Mouse (Mus musculus) embryonic facial prominence, embryonic 13.5 days (tissue): Measurements from ENCODE around the gene Thsd7b. TPM values are rescaled to one million over a fixed set of nuclear protein-coding genes. Genes with fewer than 3 reads are reported as not detected.

Experiments used
- ATAC-seq: fragments of 200-750 bp; cut with Nextera tagmentation; 2 replicates; pipeline ENCODE4 v1.8.0; 2017; ENCODE audit warnings: low read depth; ENCODE audit not compliant: insufficient number of reproducible peaks, insufficient read depth, low FRiP score, low TSS enrichment
- H3K27ac ChIP-seq: fragments of 300-500 bp; sonication (generic); 2 replicates; pipeline ENCODE4 v1.5.1; 2015; ENCODE audit warnings: moderate library complexity, mild to moderate bottlenecking, inconsistent platforms
- H3K27me3 ChIP-seq: fragments of 300-500 bp; sonication (generic); 2 replicates; pipeline ENCODE4 v1.6.1; 2015; ENCODE audit warnings: mild to moderate bottlenecking, inconsistent platforms
- H3K36me3 ChIP-seq: fragments of 300-500 bp; sonication (generic); 2 replicates; pipeline ENCODE4 v1.6.1; 2015; ENCODE audit warnings: mild to moderate bottlenecking, inconsistent platforms
- H3K4me1 ChIP-seq: fragments of 300-500 bp; sonication (generic); 2 replicates; pipeline ENCODE4 v1.6.1; 2015; ENCODE audit warnings: inconsistent platforms
- H3K4me2 ChIP-seq: fragments of 300-500 bp; sonication (generic); 2 replicates; pipeline ENCODE4 v1.6.1; 2015; ENCODE audit warnings: moderate library complexity, mild to moderate bottlenecking, inconsistent platforms
- H3K4me3 ChIP-seq: fragments of 300-500 bp; sonication (generic); 2 replicates; pipeline ENCODE4 v1.5.1; 2015; ENCODE audit warnings: mild to moderate bottlenecking, inconsistent platforms
- H3K9ac ChIP-seq: fragments of 300-500 bp; sonication (generic); 2 replicates; pipeline ENCODE4 v1.6.1; 2015; ENCODE audit warnings: mild to moderate bottlenecking, inconsistent platforms
- H3K9me3 ChIP-seq: fragments of 300-500 bp; sonication (generic); 2 replicates; pipeline ENCODE4 v1.6.1; 2016; ENCODE audit warnings: inconsistent platforms
- WGBS: fragments of 180-500 bp; shearing (Covaris S2); methylation state at CpG from one replicate; pipeline ENCODE4 v1.1.7; 2015; ENCODE audit warnings: mixed read lengths; 5-methylcytosine and 5-hydroxymethylcytosine counted together
- polyA plus RNA-seq: library from polyadenylated mRNA; unstranded; fragments of >200 nt; fragmentation: Nextera tagmentation; extraction: Ambion mirVana; gene quantifications from 2 replicates; pipeline ENCODE4 v1.2.1, GENCODE M21; 2015

Thsd7b gene
- polyA plus RNA-seq, 1 experiment from 2014 or later: 3.5 TPM

GRCm38 (mm10) chr1:129386479-129386878 is 113.4 kb downstream of the Thsd7b start:
- no peak overlapping the region for H3K4me2 ChIP-seq
- H3K4me3 ChIP-seq: no peak overlapping the region
- H3K27ac ChIP-seq: no peak overlapping the region
- H3K9ac ChIP-seq: no peak overlapping the region
- H3K4me1 ChIP-seq: no peaks in the 10 kb centered on the region
- ATAC-seq: no peak
- H3K27me3 ChIP-seq: no peaks in the 10 kb centered on the region
- H3K9me3 ChIP-seq: no peaks in the 10 kb centered on the region
- H3K36me3 ChIP-seq: no peaks in the 10 kb centered on the region

GRCm38 (mm10) chr1:129411584-129411983 is 138.5 kb downstream of the Thsd7b start:
- no peak overlapping the region for H3K27ac ChIP-seq
- no peaks in the 10 kb centered on the region for H3K4me1 ChIP-seq
- H3K9ac ChIP-seq: no peak overlapping the region

GRCm38 (mm10) chr1:129421581-129421980 is 148.5 kb downstream of the Thsd7b start:
- no peak overlapping the region for H3K9ac ChIP-seq
- no peaks in the 10 kb centered on the region for H3K4me1 ChIP-seq
- no peaks in the 10 kb centered on the region for H3K9me3 ChIP-seq
- no peak for ATAC-seq
- no peak overlapping the region for H3K4me2 ChIP-seq
- H3K36me3 ChIP-seq: no peaks in the 10 kb centered on the region
- no peaks in the 10 kb centered on the region for H3K27me3 ChIP-seq
- H3K4me3 ChIP-seq: no peak overlapping the region
- no peak overlapping the region for H3K27ac ChIP-seq

More at GRCm38 (mm10) chr1:129411584-129411983, 138.5 kb downstream of the Thsd7b start:
- Histone ChIP-seq H3K36me3 (no peaks in the 10 kb centered on the region), H3K9me3 (no peaks in the 10 kb centered on the region), H3K27me3 (no peaks in the 10 kb centered on the region), H3K4me3 (no peak overlapping the region), H3K4me2 (no peak overlapping the region)
- no peak for ATAC-seq
- WGBS: 88% methylated on average over 1 of the region's 1 CpGs

GRCm38 (mm10) chr1:129464414-129464813 is 191.3 kb downstream of the Thsd7b start:
- Histone ChIP-seq H3K4me3 (no peak overlapping the region), H3K9ac (no peak overlapping the region), H3K27ac (no peak overlapping the region), H3K4me1 (no peaks in the 10 kb centered on the region), H3K27me3 (no peaks in the 10 kb centered on the region), H3K36me3 (no peaks in the 10 kb centered on the region), H3K9me3 (no peaks in the 10 kb centered on the region), H3K4me2 (no peak overlapping the region)
- no peak for ATAC-seq
- WGBS: 58% methylated on average over 2 of the region's 2 CpGs

- H3K27ac ChIP-seq: no peak overlapping the region
- 67% methylated on average over 7 of the region's 7 CpGs for WGBS
- no peaks in the 10 kb centered on the region for H3K36me3 ChIP-seq
- no peak for ATAC-seq
- H3K4me1 ChIP-seq: no peaks in the 10 kb centered on the region
- H3K9me3 ChIP-seq: no peaks in the 10 kb centered on the region
- H3K4me2 ChIP-seq: no peak overlapping the region
- no peak overlapping the region for H3K4me3 ChIP-seq
- no peaks in the 10 kb centered on the region for H3K27me3 ChIP-seq
- no peak overlapping the region for H3K9ac ChIP-seq
Observed at GRCm38 (mm10) chr1:129473504-129473903, 200.4 kb downstream of the Thsd7b start.

GRCm38 (mm10) chr1:129484266-129485031 is 211.3 kb downstream of the Thsd7b start:
- no peaks in the 10 kb centered on the region for H3K36me3 ChIP-seq
- H3K9ac ChIP-seq: no peak overlapping the region
- H3K4me2 ChIP-seq: no peak overlapping the region
- no peaks in the 10 kb centered on the region for H3K27me3 ChIP-seq
- ATAC-seq: no peak
- no peak overlapping the region for H3K27ac ChIP-seq
- 70% methylated on average over 5 of the region's 5 CpGs for WGBS
- H3K4me3 ChIP-seq: no peak overlapping the region
- no peaks in the 10 kb centered on the region for H3K9me3 ChIP-seq
- H3K4me1 ChIP-seq: no peaks in the 10 kb centered on the region

- Histone ChIP-seq H3K4me3 (no peak overlapping the region), H3K4me1 (no peaks in the 10 kb centered on the region), H3K9ac (no peak overlapping the region), H3K4me2 (no peak overlapping the region), H3K9me3 (no peaks in the 10 kb centered on the region), H3K27ac (no peak overlapping the region), H3K27me3 (no peaks in the 10 kb centered on the region), H3K36me3 (no peaks in the 10 kb centered on the region)
- ATAC-seq: no peak
- 83% methylated on average over 3 of the region's 3 CpGs for WGBS
Observed at GRCm38 (mm10) chr1:129491136-129491535, 218.0 kb downstream of the Thsd7b start.

- no peak for ATAC-seq
- Histone ChIP-seq H3K9me3 (no peaks in the 10 kb centered on the region), H3K9ac (no peak overlapping the region), H3K4me1 (no peaks in the 10 kb centered on the region), H3K27me3 (no peaks in the 10 kb centered on the region), H3K4me3 (no peak overlapping the region), H3K4me2 (no peak overlapping the region), H3K36me3 (no peaks in the 10 kb centered on the region), H3K27ac (no peak overlapping the region)
- 80% methylated on average over 1 of the region's 1 CpGs for WGBS
Observed at GRCm38 (mm10) chr1:129493929-129494328, 220.8 kb downstream of the Thsd7b start.

GRCm38 (mm10) chr1:129501707-129502106 is 228.6 kb downstream of the Thsd7b start:
- Histone ChIP-seq H3K27ac (no peak overlapping the region), H3K9me3 (no peaks in the 10 kb centered on the region), H3K36me3 (no peaks in the 10 kb centered on the region), H3K4me2 (no peak overlapping the region), H3K27me3 (no peaks in the 10 kb centered on the region), H3K4me3 (no peak overlapping the region), H3K4me1 (no peaks in the 10 kb centered on the region), H3K9ac (no peak overlapping the region)
- 79% methylated on average over 3 of the region's 3 CpGs for WGBS
- ATAC-seq: no peak

- Histone ChIP-seq H3K9ac (no peak overlapping the region), H3K9me3 (no peaks in the 10 kb centered on the region), H3K4me2 (no peak overlapping the region), H3K4me1 (no peaks in the 10 kb centered on the region), H3K27me3 (no peaks in the 10 kb centered on the region), H3K27ac (no peak overlapping the region), H3K36me3 (no peaks in the 10 kb centered on the region), H3K4me3 (no peak overlapping the region)
- no peak for ATAC-seq
- 95% methylated on average over 1 of the region's 1 CpGs for WGBS
Observed at GRCm38 (mm10) chr1:129516379-129516778, 243.3 kb downstream of the Thsd7b start.

- ATAC-seq: no peak
- 51% methylated on average over 5 of the region's 5 CpGs for WGBS
- Histone ChIP-seq H3K4me1 (no peaks in the 10 kb centered on the region), H3K9ac (no peak overlapping the region), H3K9me3 (no peaks in the 10 kb centered on the region), H3K36me3 (no peaks in the 10 kb centered on the region), H3K4me3 (no peak overlapping the region), H3K4me2 (no peak overlapping the region), H3K27ac (no peak overlapping the region), H3K27me3 (no peaks in the 10 kb centered on the region)
Observed at GRCm38 (mm10) chr1:129519751-129520150, 246.6 kb downstream of the Thsd7b start.

- H3K4me1 ChIP-seq: no peaks in the 10 kb centered on the region
- no peak for ATAC-seq
- 84% methylated on average over 2 of the region's 2 CpGs for WGBS
Observed at GRCm38 (mm10) chr1:129526967-129527366, 253.9 kb downstream of the Thsd7b start.

More at GRCm38 (mm10) chr1:129526967-129527366, 253.9 kb downstream of the Thsd7b start:
- H3K4me2 ChIP-seq: no peak overlapping the region
- no peak overlapping the region for H3K4me3 ChIP-seq
- no peaks in the 10 kb centered on the region for H3K36me3 ChIP-seq
- H3K27ac ChIP-seq: no peak overlapping the region
- no peak overlapping the region for H3K9ac ChIP-seq
- no peaks in the 10 kb centered on the region for H3K9me3 ChIP-seq
- H3K27me3 ChIP-seq: no peaks in the 10 kb centered on the region
